Mouse (Mus musculus) brain, adult 10 weeks (tissue): ENCODE measurements around the gene Rtn4rl2. TPM values are rescaled to one million over a fixed set of nuclear protein-coding genes. Genes with fewer than 3 reads are reported as not detected.

Source experiments
- polyA plus RNA-seq: library from polyadenylated mRNA; stranded (reverse); fragments of 350-450 nt; fragmentation: Illumina TruSeq; extraction: RNeasy Lipid Tissue Mini Kit (QIAGEN cat#74804); gene quantifications from one replicate; pipeline ENCODE4 v1.2.3, GENCODE M21; 2015; ENCODE audit warnings: low read depth, low replicate concordance

Rtn4rl2 gene
- 36.4 TPM for polyA plus RNA-seq

GRCm38 (mm10) chr2:84886234-84886731 is at the start of gene Rtn4rl2:
TSS of gene Rtn4rl2 (minus strand) at chr2:84886710.

GRCm38 (mm10) chr2:84838593-84838949 is 47.9 kb downstream of the Rtn4rl2 start, which contains the start of gene Slc43a1:
TSS of gene Slc43a1 (plus strand) at chr2:84838850.

GRCm38 (mm10) chr2:84826488-84827282 is 59.8 kb downstream of the Rtn4rl2 start, which contains the start of gene Timm10:
TSS of gene Timm10 (plus strand) at chr2:84826997.

GRCm38 (mm10) chr2:84822552-84822951 is 64.0 kb downstream of the Rtn4rl2 start, which contains the start of gene Smtnl1:
TSS of gene Smtnl1 (minus strand) at chr2:84822652.

Other genes with a start within 250 kb of the Rtn4rl2 start
- gene Ctnnd1, start 235.9 kb downstream of the Rtn4rl2 start, polyA plus RNA-seq, result 42.0 TPM
- not detected for gene Btbd18, start 227.6 kb downstream of the Rtn4rl2 start, polyA plus RNA-seq
- gene Selenoh, start 215.9 kb downstream of the Rtn4rl2 start, polyA plus RNA-seq, result 53.2 TPM
- not detected for gene Gm28635, start 208.7 kb downstream of the Rtn4rl2 start, polyA plus RNA-seq
- gene Med19, start 208.3 kb downstream of the Rtn4rl2 start, polyA plus RNA-seq, result 42.9 TPM
- 415 TPM for gene Tmx2, start 207.6 kb downstream of the Rtn4rl2 start, polyA plus RNA-seq
- 32.1 TPM for gene Zdhhc5, start 171.5 kb downstream of the Rtn4rl2 start, polyA plus RNA-seq
- 10.1 TPM for gene Clp1, start 159.4 kb downstream of the Rtn4rl2 start, polyA plus RNA-seq
- 87.0 TPM for gene Ypel4, start 152.7 kb downstream of the Rtn4rl2 start, polyA plus RNA-seq
- 0.74 TPM for gene Gm19426, start 143.1 kb downstream of the Rtn4rl2 start, polyA plus RNA-seq
- 9.7 TPM for gene Serping1, start 111.3 kb downstream of the Rtn4rl2 start, polyA plus RNA-seq
- 10.6 TPM for gene Ube2l6, start 87.9 kb downstream of the Rtn4rl2 start, polyA plus RNA-seq
- not detected for gene Smtnl1, start 64.1 kb downstream of the Rtn4rl2 start, polyA plus RNA-seq
- 96.8 TPM for gene Timm10, start 59.7 kb downstream of the Rtn4rl2 start, polyA plus RNA-seq
- gene Slc43a1, start 47.9 kb downstream of the Rtn4rl2 start, polyA plus RNA-seq, result not detected
- gene Slc43a3, start 49.9 kb upstream of the Rtn4rl2 start, polyA plus RNA-seq, result 1.1 TPM
- gene Prg2, start 93.8 kb upstream of the Rtn4rl2 start, polyA plus RNA-seq, result not detected
- gene Prg3, start 101.5 kb upstream of the Rtn4rl2 start, polyA plus RNA-seq, result not detected
- 93.8 TPM for gene Ssrp1, start 150.5 kb upstream of the Rtn4rl2 start, polyA plus RNA-seq
- 2.0 TPM for gene P2rx3, start 150.8 kb upstream of the Rtn4rl2 start, polyA plus RNA-seq
- 39.5 TPM for gene Tnks1bp1, start 161.3 kb upstream of the Rtn4rl2 start, polyA plus RNA-seq
- 0.12 TPM for gene Aplnr, start 249.5 kb upstream of the Rtn4rl2 start, polyA plus RNA-seq